Mouse (Mus musculus) cerebellum, adult 2 months (tissue): ENCODE measurements around the gene Ptpra.

Experiments used
- CTCF ChIP-seq: fragments of 200-500 bp; IDR thresholded peaks from 2 replicates; pipeline ENCODE4 v1.5.1; 2011; ENCODE audit warnings: low read depth, mild to moderate bottlenecking, control low read depth, low read length, moderate library complexity, borderline replicate concordance; ENCODE audit not compliant: insufficient read depth
- POLR2A ChIP-seq: fragments of 200-500 bp; IDR thresholded peaks from 2 replicates; pipeline ENCODE4 v1.6.1; 2011; ENCODE audit warnings: low read length, control low read depth, borderline replicate concordance; ENCODE audit not compliant: insufficient read depth

DNA sequence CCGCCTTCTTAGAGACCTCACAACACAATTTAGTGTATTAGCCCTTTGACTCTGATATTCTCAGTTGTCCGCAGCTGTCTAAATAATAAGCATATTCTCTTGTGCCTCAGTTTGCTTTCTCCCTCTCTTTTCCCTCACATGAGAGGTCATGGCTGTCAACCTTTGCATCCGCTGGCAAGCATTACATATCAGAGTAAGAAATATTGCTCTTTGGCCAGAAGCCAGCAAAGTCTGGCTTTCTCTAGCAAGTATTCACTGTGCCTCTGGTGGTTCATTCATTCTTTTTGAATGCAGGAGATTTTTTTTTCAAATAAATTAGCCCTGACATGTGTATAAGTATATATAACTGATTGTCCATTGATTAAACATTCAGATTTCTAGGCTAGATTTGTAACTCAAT is 49.5 kb downstream of the Ptpra start:
- no peak for TF ChIP-seq CTCF
- TF ChIP-seq POLR2A = no peak
